Mouse (Mus musculus) intestine, embryonic 16.5 days (tissue): ENCODE results near the gene Agbl1. TPM values are rescaled to one million over a fixed set of nuclear protein-coding genes. Genes with fewer than 3 reads are reported as not detected.

Experiments
- ATAC-seq: fragments of 200-750 bp; cut with Nextera tagmentation; 2 replicates; pipeline ENCODE4 v1.8.0; 2017; ENCODE audit warnings: moderate TSS enrichment, moderate library complexity
- H3K27ac ChIP-seq: fragments of 300-500 bp; sonication (generic); 2 replicates; pipeline ENCODE4 v1.5.1; 2014; ENCODE audit warnings: mild to moderate bottlenecking, low read length
- H3K27me3 ChIP-seq: fragments of 300-500 bp; sonication (generic); replicated peaks from 2 replicates; pipeline ENCODE4 v1.6.1; 2014; ENCODE audit warnings: low read length, control low read depth, mixed read lengths; ENCODE audit not compliant: control insufficient read depth, insufficient read depth
- H3K36me3 ChIP-seq: fragments of 300-500 bp; sonication (generic); 2 replicates; pipeline ENCODE4 v1.6.1; 2014; ENCODE audit warnings: low read length, control low read depth; ENCODE audit not compliant: control insufficient read depth, insufficient read depth
- H3K4me1 ChIP-seq: fragments of 300-500 bp; sonication (generic); 2 replicates; pipeline ENCODE4 v1.6.1; 2014; ENCODE audit warnings: low read length, control low read depth, mixed read lengths; ENCODE audit not compliant: control insufficient read depth, insufficient read depth
- H3K4me2 ChIP-seq: fragments of 300-500 bp; sonication (generic); 2 replicates; pipeline ENCODE4 v1.6.1; 2014; ENCODE audit warnings: low read depth, low read length, control low read depth
- H3K4me3 ChIP-seq: fragments of 300-500 bp; sonication (generic); 2 replicates; pipeline ENCODE4 v1.5.1; 2014; ENCODE audit warnings: mild to moderate bottlenecking, low read length
- H3K9ac ChIP-seq: fragments of 300-500 bp; sonication (generic); 2 replicates; pipeline ENCODE4 v1.6.1; 2014; ENCODE audit warnings: low read depth, low read length
- H3K9me3 ChIP-seq: fragments of 300-500 bp; sonication (generic); 2 replicates; pipeline ENCODE4 v1.6.1; 2016; ENCODE audit warnings: low read length, control low read depth; ENCODE audit not compliant: control insufficient read depth
- WGBS: fragments of 180-500 bp; shearing (Covaris S2); extraction: QIAGEN DNeasy Blood & Tissue Kit; methylation state at CpG from one replicate; pipeline ENCODE4 v1.1.7; 2014; 5-methylcytosine and 5-hydroxymethylcytosine counted together
- polyA plus RNA-seq: library from polyadenylated mRNA; unstranded; fragments of >200 nt; fragmentation: Nextera tagmentation; extraction: Ambion mirVana; gene quantifications from 2 replicates; pipeline ENCODE4 v1.2.1, GENCODE M21; 2015

The Agbl1 gene
- polyA plus RNA-seq = not detected in 2 replicates

DNA sequence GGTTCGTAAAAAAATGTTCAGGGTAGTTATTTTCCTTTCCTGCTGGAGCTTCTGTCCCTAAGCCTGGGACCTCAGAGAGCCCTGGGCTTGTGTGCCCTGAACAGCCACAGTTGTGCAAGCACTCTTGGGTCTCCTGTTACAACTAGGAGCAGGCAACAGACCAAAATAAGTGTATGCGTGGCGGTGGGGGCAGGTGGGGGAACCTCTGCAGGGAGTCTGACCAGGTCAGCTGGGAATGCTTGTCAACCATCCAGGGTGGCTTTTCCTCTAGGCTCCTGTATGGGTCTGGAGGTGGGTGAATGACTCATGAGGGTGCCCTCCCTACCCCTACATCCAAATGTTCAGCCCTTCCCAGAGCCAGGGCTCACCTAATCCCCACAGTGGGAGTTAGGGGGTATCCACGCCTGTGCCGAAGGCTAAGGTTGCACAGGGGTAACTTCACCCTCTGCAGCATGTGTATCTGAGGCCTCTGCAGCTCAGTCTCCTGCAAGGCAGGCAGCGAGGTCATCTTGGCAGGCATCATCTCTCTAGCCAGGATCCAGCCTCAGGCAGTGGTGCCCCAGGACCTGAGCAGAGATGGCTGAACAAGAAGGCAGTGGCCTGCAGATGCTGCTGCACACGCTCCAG is at the start of gene Agbl1:
Gene Agbl1, plus strand, starts transcription at position 577 of the 627 bp plus-strand sequence.
- no peak within 1 kb of the TSS for H3K4me3 ChIP-seq
- 52% methylated on average over 7 of the region's 7 CpGs for WGBS
- no peak within 1 kb of the TSS for H3K27ac ChIP-seq
- ATAC-seq = no peak
- H3K9me3 ChIP-seq = no peaks in the 10 kb centered on the region
- H3K27me3 ChIP-seq = no peaks in the 10 kb centered on the region
- no peaks in the 10 kb centered on the region for H3K4me1 ChIP-seq
- H3K36me3 ChIP-seq = no peaks in the 10 kb centered on the region
- H3K4me2 ChIP-seq = no peak within 1 kb of the TSS
- no peak within 1 kb of the TSS for H3K9ac ChIP-seq

DNA sequence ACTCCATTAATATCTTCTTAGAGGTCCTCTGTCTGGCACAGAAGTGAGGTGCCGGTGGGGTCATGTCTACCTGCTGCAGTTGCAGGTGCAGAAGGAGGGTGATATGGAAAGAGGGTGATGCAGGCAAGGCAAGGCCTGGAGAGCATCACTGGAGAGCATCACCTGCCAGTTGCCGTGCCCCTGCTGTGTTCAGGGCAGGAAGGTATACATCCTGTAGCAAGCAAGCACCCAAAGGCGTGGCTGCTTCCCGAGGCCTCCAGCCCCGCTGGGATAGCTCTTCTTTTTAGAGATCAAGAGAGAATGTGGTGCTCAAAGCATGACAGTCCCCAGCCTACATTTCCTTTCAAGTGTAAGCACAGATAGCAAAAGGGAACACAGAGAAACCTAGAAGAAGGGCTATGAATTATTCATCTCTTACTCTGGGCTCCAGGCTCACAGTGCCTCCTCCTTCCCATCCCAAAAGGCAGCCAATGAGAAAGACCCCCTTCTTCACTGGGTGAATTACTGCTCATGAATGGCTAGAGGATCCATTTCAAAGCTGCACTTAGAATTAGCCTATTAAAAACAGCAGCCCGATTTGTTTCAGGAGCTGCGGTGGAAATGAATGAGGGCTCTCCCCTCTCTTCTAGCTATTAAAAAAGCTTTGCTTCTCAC is 44.6 kb upstream of the Agbl1 start:
- Histone ChIP-seq H3K4me2 (no peak overlapping the region), H3K4me1 (no peaks in the 10 kb centered on the region), H3K36me3 (no peaks in the 10 kb centered on the region), H3K9me3 (no peaks in the 10 kb centered on the region), H3K4me3 (no peak overlapping the region), H3K27me3 (no peaks in the 10 kb centered on the region), H3K27ac (no peak overlapping the region), H3K9ac (no peak overlapping the region)
- 47% methylated on average over 7 of the region's 7 CpGs for WGBS
- no peak for ATAC-seq

DNA sequence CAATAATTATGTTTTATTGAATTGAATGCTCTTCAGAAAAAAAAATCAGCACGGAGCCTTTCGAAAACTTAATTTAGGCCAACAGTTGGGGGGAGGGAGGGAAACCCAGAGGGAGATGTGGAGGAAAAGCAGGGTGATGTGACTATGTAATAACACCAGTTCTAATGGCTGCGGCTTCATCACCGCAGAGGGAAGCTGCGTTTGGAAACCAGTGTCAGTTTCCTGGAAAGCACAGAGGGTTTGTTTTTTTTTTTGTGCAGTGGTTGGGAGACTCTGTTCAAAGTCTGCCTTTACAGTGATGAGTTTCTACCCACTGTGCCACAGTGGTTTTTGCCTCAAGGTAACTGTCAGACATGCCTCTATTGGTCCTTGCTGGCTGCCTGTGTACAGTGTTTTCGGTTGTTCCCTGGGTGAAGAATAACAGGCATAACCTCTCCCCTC is 44.0 kb upstream of the Agbl1 start:
- Histone ChIP-seq H3K9me3 (no peaks in the 10 kb centered on the region), H3K36me3 (no peaks in the 10 kb centered on the region), H3K9ac (no peak overlapping the region), H3K27me3 (no peaks in the 10 kb centered on the region), H3K4me3 (no peak overlapping the region), H3K27ac (no peak overlapping the region), H3K4me1 (no peaks in the 10 kb centered on the region), H3K4me2 (no peak overlapping the region)
- WGBS = 35% methylated on average over 6 of the region's 6 CpGs
- ATAC-seq = no peak

DNA sequence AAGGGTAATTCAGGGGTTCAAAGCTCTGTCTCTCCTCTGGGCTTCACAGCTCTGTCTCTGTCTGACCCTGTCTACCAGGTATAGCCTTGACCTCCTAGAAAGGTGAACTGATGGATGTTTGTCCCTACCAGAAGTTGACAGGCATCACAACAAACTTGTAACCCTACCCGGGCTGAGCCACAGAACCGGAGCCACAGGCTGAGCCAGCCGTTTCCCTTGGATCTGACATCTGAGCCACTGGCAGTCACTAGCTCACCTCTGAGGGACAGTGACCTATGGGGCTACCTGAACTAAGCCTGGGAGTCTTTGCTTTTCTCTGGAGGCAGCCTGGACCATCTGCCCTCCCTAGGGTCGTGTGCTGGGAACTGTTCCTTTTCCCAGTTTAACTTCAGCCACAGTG is 11.1 kb upstream of the Agbl1 start:
- Histone ChIP-seq H3K9me3 (no peaks in the 10 kb centered on the region), H3K27me3 (no peaks in the 10 kb centered on the region), H3K9ac (no peak overlapping the region), H3K36me3 (no peaks in the 10 kb centered on the region), H3K4me1 (no peaks in the 10 kb centered on the region), H3K4me2 (no peak overlapping the region), H3K4me3 (no peak overlapping the region), H3K27ac (no peak overlapping the region)
- WGBS = 56% methylated on average over 4 of the region's 4 CpGs
- ATAC-seq = no peak

DNA sequence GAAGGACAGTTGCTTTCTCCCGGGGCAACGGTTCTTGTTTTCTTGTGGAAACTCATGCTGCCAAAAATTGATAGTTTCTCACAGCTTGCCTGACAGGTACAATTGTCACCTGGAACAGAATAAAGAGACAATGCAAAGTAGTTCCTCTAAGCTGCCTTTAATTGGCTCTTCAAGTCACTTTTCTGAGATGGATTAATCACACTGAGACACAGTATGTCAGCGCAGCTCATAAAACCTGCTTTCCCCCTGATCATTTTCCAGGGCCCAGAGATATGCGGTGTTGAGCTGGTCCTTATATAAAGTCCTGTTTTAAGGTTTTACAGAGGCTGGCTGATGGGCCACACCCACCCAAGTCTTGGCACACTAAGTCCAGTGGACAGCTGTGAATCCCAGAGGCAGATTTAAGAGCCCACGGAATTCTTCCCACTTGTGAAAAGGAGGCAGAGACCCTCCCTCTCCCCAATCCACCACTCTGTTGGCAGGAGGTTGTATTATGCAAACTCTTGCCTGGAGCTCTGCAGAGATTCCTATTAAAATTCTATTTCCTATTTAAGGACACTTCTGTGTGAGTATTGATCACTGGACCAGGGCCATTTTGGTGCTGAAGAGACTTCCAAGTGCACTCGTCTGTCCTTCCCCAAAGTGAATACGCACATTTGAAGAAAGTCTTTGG is 9.8 kb upstream of the Agbl1 start:
- Histone ChIP-seq H3K36me3 (no peaks in the 10 kb centered on the region), H3K9me3 (no peaks in the 10 kb centered on the region)
- 83% methylated on average over 7 of the region's 7 CpGs for WGBS

DNA sequence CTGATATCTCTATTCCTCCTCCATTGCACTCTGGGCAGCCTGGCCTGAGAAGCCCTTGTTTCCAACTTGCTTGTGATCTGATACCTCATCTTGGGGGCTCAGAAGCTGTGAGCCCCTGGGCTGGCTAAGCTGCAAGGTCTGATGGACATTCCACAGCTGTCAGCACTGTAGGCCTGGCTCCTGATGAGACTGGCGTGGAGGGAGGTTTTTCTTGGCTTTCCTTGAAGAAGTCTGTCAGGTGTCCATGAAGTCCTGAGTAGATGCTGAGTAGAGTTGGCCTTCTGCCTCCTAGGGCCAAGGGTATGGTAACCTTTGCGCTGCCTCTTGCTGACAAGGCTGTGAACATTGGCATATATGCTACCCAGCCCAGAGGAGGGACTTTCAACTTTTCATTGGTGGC is 7.0 kb upstream of the Agbl1 start:
- 87% methylated on average over 2 of the region's 2 CpGs for WGBS
- H3K36me3 ChIP-seq = no peaks in the 10 kb centered on the region
- H3K9ac ChIP-seq = no peak overlapping the region
- H3K27ac ChIP-seq = no peak overlapping the region
- ATAC-seq = no peak
- H3K27me3 ChIP-seq = no peaks in the 10 kb centered on the region
- H3K4me2 ChIP-seq = no peak overlapping the region
- H3K4me1 ChIP-seq = no peaks in the 10 kb centered on the region
- H3K4me3 ChIP-seq = no peak overlapping the region
- H3K9me3 ChIP-seq = no peaks in the 10 kb centered on the region

More for the DNA sequence above, 9.8 kb upstream of the Agbl1 start:
- Histone ChIP-seq H3K27me3 (no peaks in the 10 kb centered on the region), H3K27ac (no peak overlapping the region), H3K4me1 (no peaks in the 10 kb centered on the region), H3K4me3 (no peak overlapping the region), H3K9ac (no peak overlapping the region), H3K4me2 (no peak overlapping the region)
- ATAC-seq = no peak

DNA sequence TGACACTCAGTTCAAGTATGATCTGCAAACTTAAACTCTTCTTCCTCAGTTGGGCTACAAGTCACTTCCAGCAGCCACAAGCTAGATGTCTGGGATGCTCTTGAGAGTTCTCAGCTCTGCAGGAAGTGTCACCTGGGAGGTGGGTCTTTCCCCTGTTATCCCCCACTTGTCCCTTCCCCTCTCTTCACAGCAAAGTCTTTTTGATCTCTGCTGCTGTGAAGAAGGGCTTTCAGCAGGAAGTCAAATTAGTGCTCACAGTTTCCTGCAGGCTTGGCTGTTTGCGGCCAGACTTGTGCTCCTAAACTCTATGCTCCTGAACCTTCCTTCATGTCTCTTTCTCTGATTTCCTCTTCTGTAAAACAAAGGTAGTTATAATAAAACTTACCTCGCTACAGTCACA is 806 bp upstream of the Agbl1 start:
- Histone ChIP-seq H3K27ac (no peak overlapping the region), H3K4me1 (no peaks in the 10 kb centered on the region)

DNA sequence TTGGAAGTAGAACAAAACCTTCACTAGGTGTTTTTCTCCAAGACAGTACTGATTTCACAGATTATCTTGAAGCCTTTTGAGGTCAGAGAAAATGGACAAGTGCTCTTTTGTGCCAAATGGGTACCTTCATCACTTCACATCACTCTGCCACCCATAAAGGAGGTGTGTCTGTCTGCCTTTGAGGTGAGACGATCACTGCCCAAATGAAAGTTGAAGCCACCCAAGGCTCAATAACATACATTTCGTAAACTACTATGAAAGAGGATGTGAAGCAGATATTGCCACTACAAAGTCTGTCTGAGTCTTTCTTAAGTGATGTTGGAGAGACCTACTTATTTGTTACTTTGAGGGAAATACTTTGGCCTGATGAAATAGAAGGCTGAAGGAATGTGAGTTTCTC is 4.6 kb downstream of the Agbl1 start:
- no peak overlapping the region for H3K4me3 ChIP-seq
- 70% methylated on average over 2 of the region's 2 CpGs for WGBS

More for the DNA sequence above, 806 bp upstream of the Agbl1 start:
- ATAC-seq = no peak
- H3K9ac ChIP-seq = no peak overlapping the region
- no peaks in the 10 kb centered on the region for H3K27me3 ChIP-seq
- no peak overlapping the region for H3K4me3 ChIP-seq
- H3K4me2 ChIP-seq = no peak overlapping the region
- no peaks in the 10 kb centered on the region for H3K9me3 ChIP-seq
- H3K36me3 ChIP-seq = no peaks in the 10 kb centered on the region
- 27% methylated on average over 2 of the region's 2 CpGs for WGBS

DNA sequence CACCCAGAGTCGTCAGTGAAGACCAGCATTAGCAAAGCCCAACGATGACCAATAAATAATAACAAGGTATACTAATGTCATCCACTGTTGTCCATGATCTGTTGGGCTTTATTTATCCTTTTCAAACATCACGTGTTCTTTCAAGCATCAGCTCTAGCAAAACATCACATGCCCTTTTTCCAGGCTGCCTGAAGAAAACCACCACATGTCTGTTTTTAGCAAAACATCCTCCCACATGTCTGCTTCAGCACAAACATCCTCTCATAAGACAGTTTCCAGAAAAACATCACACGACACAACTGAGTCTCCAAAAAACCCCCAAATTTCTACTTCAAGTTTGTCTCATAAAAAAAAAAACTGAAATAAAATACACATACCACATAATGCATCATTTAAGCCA is 7.8 kb downstream of the Agbl1 start:
- Histone ChIP-seq H3K4me1 (no peaks in the 10 kb centered on the region), H3K27ac (no peak overlapping the region), H3K27me3 (no peaks in the 10 kb centered on the region), H3K36me3 (no peaks in the 10 kb centered on the region), H3K4me2 (no peak overlapping the region), H3K9me3 (no peaks in the 10 kb centered on the region), H3K4me3 (no peak overlapping the region), H3K9ac (no peak overlapping the region)
- 65% methylated on average over 4 of the region's 4 CpGs for WGBS
- no peak for ATAC-seq

More for the DNA sequence above, 4.6 kb downstream of the Agbl1 start:
- Histone ChIP-seq H3K27ac (no peak overlapping the region), H3K4me2 (no peak overlapping the region), H3K9ac (no peak overlapping the region), H3K36me3 (no peaks in the 10 kb centered on the region), H3K4me1 (no peaks in the 10 kb centered on the region), H3K9me3 (no peaks in the 10 kb centered on the region), H3K27me3 (no peaks in the 10 kb centered on the region)
- ATAC-seq = no peak
